Mouse (Mus musculus) R1 (cell line): ENCODE results near the gene Anxa5.
A peak's percentile ranks its signal among the peaks of the same experiment; 100 is the strongest.

Source experiments
- DNase-seq: peaks from one replicate; pipeline ENCODE4 v3.0.0-alpha.2; 2018; ENCODE audit warnings: low read depth, low spot score

The Anxa5 gene

GRCm38 (mm10) chr3:36488899-36489589 is 13.3 kb upstream of the Anxa5 start:
- DNase-seq = no peak

- no peak for DNase-seq
These were observed 12.7 kb upstream of the Anxa5 start for GRCm38 (mm10) chr3:36488367-36488766.

- DNase-seq = no peak
These were observed 11.2 kb upstream of the Anxa5 start for GRCm38 (mm10) chr3:36486881-36487280.

GRCm38 (mm10) chr3:36486176-36486575 is 10.5 kb upstream of the Anxa5 start:
- no peak for DNase-seq

GRCm38 (mm10) chr3:36484292-36484691 is 8.6 kb upstream of the Anxa5 start:
- no peak for DNase-seq

GRCm38 (mm10) chr3:36482940-36483339 is 7.2 kb upstream of the Anxa5 start:
- DNase-seq = no peak

GRCm38 (mm10) chr3:36481776-36482193 is 6.1 kb upstream of the Anxa5 start:
- DNase-seq = no peak

- DNase-seq = no peak
These were observed 4.8 kb upstream of the Anxa5 start for GRCm38 (mm10) chr3:36480486-36480885.

- no peak for DNase-seq
These were observed 3.1 kb upstream of the Anxa5 start for GRCm38 (mm10) chr3:36478776-36479175.

- no peak for DNase-seq
These were observed 814 bp upstream of the Anxa5 start for GRCm38 (mm10) chr3:36476261-36477155.

- DNase-seq = no peak
These were observed 683 bp downstream of the Anxa5 start for GRCm38 (mm10) chr3:36474938-36475483.

- DNase-seq = no peak
These were observed 1.3 kb downstream of the Anxa5 start for GRCm38 (mm10) chr3:36474421-36474820.

- no peak for DNase-seq
These were observed 2.5 kb downstream of the Anxa5 start for GRCm38 (mm10) chr3:36473222-36473621.

- DNase-seq = no peak
These were observed 3.8 kb downstream of the Anxa5 start for GRCm38 (mm10) chr3:36471856-36472255.

GRCm38 (mm10) chr3:36468871-36469270 is 6.8 kb downstream of the Anxa5 start:
- DNase-seq = no peak

GRCm38 (mm10) chr3:36467632-36468031 is 8.1 kb downstream of the Anxa5 start:
- DNase-seq = no peak

- DNase-seq = peak; percentile 65
These were observed 10.2 kb downstream of the Anxa5 start for GRCm38 (mm10) chr3:36465538-36465937.

- no peak for DNase-seq
These were observed 13.3 kb downstream of the Anxa5 start for GRCm38 (mm10) chr3:36462348-36462747.

GRCm38 (mm10) chr3:36461819-36462218 is 13.9 kb downstream of the Anxa5 start:
- no peak for DNase-seq

GRCm38 (mm10) chr3:36460717-36461116 is 15.0 kb downstream of the Anxa5 start:
- no peak for DNase-seq

GRCm38 (mm10) chr3:36455566-36455965 is 20.1 kb downstream of the Anxa5 start:
- DNase-seq = no peak

- DNase-seq = no peak
These were observed 20.6 kb downstream of the Anxa5 start for GRCm38 (mm10) chr3:36455124-36455523.

- no peak for DNase-seq
These were observed 23.2 kb downstream of the Anxa5 start for GRCm38 (mm10) chr3:36452502-36452901.
